Mouse (Mus musculus) lung, postnatal 25 days (tissue): ENCODE measurements around the gene Pdap1.

Source experiments
- DNase-seq: peaks from one replicate; pipeline ENCODE4 v3.0.0; 2022; ENCODE audit warnings: low spot score

Pdap1 gene

DNA sequence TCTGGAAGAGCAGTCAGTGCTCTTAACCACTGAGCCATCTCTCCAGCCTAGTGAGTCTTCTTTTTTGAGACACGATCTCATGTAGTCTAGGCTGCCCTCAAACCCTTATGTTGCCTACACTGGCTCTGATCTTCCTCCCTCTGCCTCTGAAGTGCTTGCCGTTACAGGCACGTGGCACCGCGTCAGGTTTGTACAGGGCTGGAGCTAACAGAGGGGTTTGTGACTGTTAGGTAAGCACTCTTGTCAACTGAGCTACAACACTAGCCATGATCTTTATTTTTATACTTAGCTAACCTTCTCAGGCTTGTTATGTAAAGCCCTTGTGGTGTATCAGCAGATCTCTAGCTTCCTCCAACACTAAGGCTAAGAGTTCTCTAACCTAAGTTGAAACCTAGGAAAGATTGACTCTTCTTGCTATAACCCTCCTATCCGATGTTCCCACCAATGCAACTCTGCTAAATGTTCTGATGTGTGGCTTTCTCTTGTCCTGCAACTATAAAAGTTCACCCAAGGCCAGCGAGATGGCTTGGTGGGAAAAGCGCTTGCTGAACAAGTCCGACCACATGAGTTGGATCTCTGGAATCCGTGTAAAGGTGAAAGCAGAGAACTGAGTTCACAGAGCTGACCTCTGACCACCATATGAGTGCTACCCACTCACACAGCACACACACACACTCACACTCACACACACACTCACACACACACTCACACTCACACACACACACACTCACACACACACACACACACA, 58.0 kb downstream of the Pdap1 start:
- peak; percentile 68 for DNase-seq
